Mouse (Mus musculus) intestine, embryonic 15.5 days (tissue): ENCODE measurements around the gene Ttc39d. TPM values are rescaled to one million over a fixed set of nuclear protein-coding genes. Genes with fewer than 3 reads are reported as not detected.

Experiments used
- ATAC-seq: fragments of 200-750 bp; cut with Nextera tagmentation; 2 replicates; pipeline ENCODE4 v1.8.0; 2017; ENCODE audit warnings: moderate TSS enrichment, moderate library complexity
- H3K27ac ChIP-seq: fragments of 300-500 bp; sonication (generic); 2 replicates; pipeline ENCODE4 v1.5.1; 2015; ENCODE audit warnings: mild to moderate bottlenecking, inconsistent platforms
- H3K27me3 ChIP-seq: fragments of 300-500 bp; sonication (generic); replicated peaks from 2 replicates; pipeline ENCODE4 v1.6.1; 2015; ENCODE audit warnings: inconsistent platforms
- H3K36me3 ChIP-seq: fragments of 300-500 bp; sonication (generic); 2 replicates; pipeline ENCODE4 v1.6.1; 2015; ENCODE audit warnings: inconsistent platforms
- H3K4me1 ChIP-seq: fragments of 300-500 bp; sonication (generic); replicated peaks from 2 replicates; pipeline ENCODE4 v1.6.1; 2015; ENCODE audit warnings: inconsistent platforms
- H3K4me2 ChIP-seq: fragments of 300-500 bp; sonication (generic); replicated peaks from 2 replicates; pipeline ENCODE4 v1.6.1; 2015; ENCODE audit warnings: mild to moderate bottlenecking, inconsistent platforms
- H3K4me3 ChIP-seq: fragments of 300-500 bp; sonication (generic); replicated peaks from 2 replicates; pipeline ENCODE4 v1.5.1; 2015; ENCODE audit warnings: inconsistent platforms
- H3K9ac ChIP-seq: fragments of 300-500 bp; sonication (generic); 2 replicates; pipeline ENCODE4 v1.6.1; 2015; ENCODE audit warnings: inconsistent platforms
- H3K9me3 ChIP-seq: fragments of 300-500 bp; sonication (generic); 2 replicates; pipeline ENCODE4 v1.6.1; 2016; ENCODE audit warnings: inconsistent platforms
- WGBS: fragments of 180-500 bp; shearing (Covaris S2); methylation state at CpG from one replicate; pipeline ENCODE4 v1.1.7; 2015; 5-methylcytosine and 5-hydroxymethylcytosine counted together
- polyA plus RNA-seq: library from polyadenylated mRNA; unstranded; fragments of >200 nt; fragmentation: Nextera tagmentation; extraction: Ambion mirVana; gene quantifications from 2 replicates; pipeline ENCODE4 v1.2.1, GENCODE M21; 2015

The Ttc39d gene
- polyA plus RNA-seq, 1 experiment from 2014 or later, result 0.11 TPM

GRCm38 (mm10) chr17:80236805-80237204, 29.5 kb downstream of the Ttc39d start:
- no peak overlapping the region for H3K4me3 ChIP-seq
- no peaks in the 10 kb centered on the region for H3K4me1 ChIP-seq
- ATAC-seq, result no peak
- 93% methylated on average over 3 of the region's 3 CpGs for WGBS
- H3K4me2 ChIP-seq, result no peak overlapping the region
- H3K36me3 ChIP-seq, result peaks cover 23% of the 10 kb centered on the region; the same call in 1 of the 2 replicates
- H3K27me3 ChIP-seq, result no peaks in the 10 kb centered on the region
- no peak overlapping the region for H3K9ac ChIP-seq
- H3K27ac ChIP-seq, result no peak overlapping the region
- H3K9me3 ChIP-seq, result no peaks in the 10 kb centered on the region

- H3K27me3 ChIP-seq, result no peaks in the 10 kb centered on the region
- no peaks in the 10 kb centered on the region for H3K4me1 ChIP-seq
- peaks cover 23% of the 10 kb centered on the region; the same call in 1 of the 2 replicates for H3K36me3 ChIP-seq
- 91% methylated on average over 5 of the region's 5 CpGs for WGBS
- no peak for ATAC-seq
- H3K9me3 ChIP-seq, result no peaks in the 10 kb centered on the region
- H3K9ac ChIP-seq, result no peak overlapping the region
- no peak overlapping the region for H3K4me3 ChIP-seq
- H3K27ac ChIP-seq, result no peak overlapping the region
- H3K4me2 ChIP-seq, result no peak overlapping the region
These were observed 30.2 kb downstream of the Ttc39d start for GRCm38 (mm10) chr17:80237475-80237874.

- no peaks in the 10 kb centered on the region for H3K4me1 ChIP-seq
- H3K9ac ChIP-seq, result no peak overlapping the region
- no peak overlapping the region for H3K4me2 ChIP-seq
- ATAC-seq, result no peak
- no peak overlapping the region for H3K4me3 ChIP-seq
- H3K27me3 ChIP-seq, result no peaks in the 10 kb centered on the region
- H3K36me3 ChIP-seq, result peaks cover 33% of the 10 kb centered on the region; the same call in 1 of the 2 replicates
- H3K9me3 ChIP-seq, result no peaks in the 10 kb centered on the region
- WGBS, result 83% methylated on average over 9 of the region's 9 CpGs
- no peak overlapping the region for H3K27ac ChIP-seq
These were observed 34.3 kb downstream of the Ttc39d start for GRCm38 (mm10) chr17:80241594-80241993.

GRCm38 (mm10) chr17:80243116-80243515, 35.9 kb downstream of the Ttc39d start:
- Histone ChIP-seq H3K9me3 (no peaks in the 10 kb centered on the region), H3K27ac (no peak overlapping the region), H3K4me3 (no peak overlapping the region), H3K4me2 (no peak overlapping the region), H3K9ac (no peak overlapping the region), H3K36me3 (peaks cover 38% of the 10 kb centered on the region; the same call in 1 of the 2 replicates), H3K27me3 (no peaks in the 10 kb centered on the region), H3K4me1 (no peaks in the 10 kb centered on the region)
- ATAC-seq, result no peak
- 52% methylated on average over 13 of the region's 13 CpGs for WGBS

- H3K4me2 ChIP-seq, result no peak overlapping the region
- H3K36me3 ChIP-seq, result peaks cover 35% of the 10 kb centered on the region
- peaks cover 11% of the 10 kb centered on the region for H3K4me1 ChIP-seq
- H3K27me3 ChIP-seq, result no peaks in the 10 kb centered on the region
- H3K27ac ChIP-seq, result no peak overlapping the region
- no peak for ATAC-seq
- H3K9ac ChIP-seq, result no peak overlapping the region
- 80% methylated on average over 13 of the region's 13 CpGs for WGBS
- H3K4me3 ChIP-seq, result no peak overlapping the region
- H3K9me3 ChIP-seq, result no peaks in the 10 kb centered on the region; the same call in 1 of the 2 replicates
These were observed 45.7 kb downstream of the Ttc39d start for GRCm38 (mm10) chr17:80252757-80253525.

GRCm38 (mm10) chr17:80254421-80254820, 47.2 kb downstream of the Ttc39d start:
- Histone ChIP-seq H3K4me2 (no peak overlapping the region), H3K9me3 (no peaks in the 10 kb centered on the region; the same call in 1 of the 2 replicates), H3K27me3 (no peaks in the 10 kb centered on the region), H3K4me3 (no peak overlapping the region), H3K9ac (no peak overlapping the region), H3K36me3 (peaks cover 35% of the 10 kb centered on the region), H3K27ac (no peak overlapping the region), H3K4me1 (peaks cover 11% of the 10 kb centered on the region)
- 96% methylated on average over 5 of the region's 5 CpGs for WGBS
- no peak for ATAC-seq

GRCm38 (mm10) chr17:80255208-80255607, 47.9 kb downstream of the Ttc39d start:
- Histone ChIP-seq H3K9me3 (no peaks in the 10 kb centered on the region; the same call in 1 of the 2 replicates), H3K4me1 (peaks cover 11% of the 10 kb centered on the region), H3K4me2 (peak overlapping the region; percentile 22; the same call in 1 of the 2 replicates), H3K4me3 (no peak overlapping the region), H3K27me3 (no peaks in the 10 kb centered on the region), H3K36me3 (peaks cover 29% of the 10 kb centered on the region), H3K27ac (peak overlapping the region; percentile 48; the same call in 1 of the 2 replicates), H3K9ac (no peak overlapping the region)
- 17% methylated on average over 13 of the region's 13 CpGs for WGBS
- peak; percentile 93 for ATAC-seq

GRCm38 (mm10) chr17:80267065-80267464, 59.8 kb downstream of the Ttc39d start:
- H3K36me3 ChIP-seq, result peaks cover 17% of the 10 kb centered on the region; the same call in 1 of the 2 replicates
- no peak overlapping the region for H3K4me3 ChIP-seq
- 90% methylated on average over 4 of the region's 4 CpGs for WGBS
- ATAC-seq, result no peak
- no peak overlapping the region for H3K9ac ChIP-seq
- H3K27me3 ChIP-seq, result no peaks in the 10 kb centered on the region
- no peak overlapping the region for H3K27ac ChIP-seq
- H3K9me3 ChIP-seq, result no peaks in the 10 kb centered on the region
- H3K4me1 ChIP-seq, result no peaks in the 10 kb centered on the region
- no peak overlapping the region for H3K4me2 ChIP-seq

Other genes with a start within 250 kb of the Ttc39d start
- gene Hnrnpll, start 145.1 kb upstream of the Ttc39d start, polyA plus RNA-seq, result 50.0 and 56.5 TPM in 2 replicates
- 67.2 and 71.1 TPM in 2 replicates for gene Galm, start 80.0 kb upstream of the Ttc39d start, polyA plus RNA-seq
- gene Srsf7, start 153 bp upstream of the Ttc39d start, polyA plus RNA-seq, result 497 and 569 TPM in 2 replicates
- gene Gemin6, start 17.0 kb downstream of the Ttc39d start, polyA plus RNA-seq, result 44.9 and 49.1 TPM in 2 replicates
- gene Morn2, start 82.7 kb downstream of the Ttc39d start, polyA plus RNA-seq, result 22.4 and 25.4 TPM in 2 replicates
- 12.9 and 13.4 TPM in 2 replicates for gene Dhx57, start 83.0 kb downstream of the Ttc39d start, polyA plus RNA-seq
- 0.73 and 0.83 TPM in 2 replicates for gene Arhgef33, start 99.9 kb downstream of the Ttc39d start, polyA plus RNA-seq
- gene Gm10190, start 166.1 kb downstream of the Ttc39d start, polyA plus RNA-seq, result 0.92 and 1.4 TPM in 2 replicates